Mouse (Mus musculus): ENCODE measurements around the gene Naalad2. TPM values are rescaled to one million over a fixed set of nuclear protein-coding genes. Genes with fewer than 3 reads are reported as not detected.
"Not testable (repeated sequence)": the region's sequence is repeated elsewhere in the genome, so short reads cannot be mapped to it uniquely, and the experiment has no call there.

The Naalad2 gene
- polyA plus RNA-seq, 1 experiment from 2014 or later: 2.3 TPM

DNA sequence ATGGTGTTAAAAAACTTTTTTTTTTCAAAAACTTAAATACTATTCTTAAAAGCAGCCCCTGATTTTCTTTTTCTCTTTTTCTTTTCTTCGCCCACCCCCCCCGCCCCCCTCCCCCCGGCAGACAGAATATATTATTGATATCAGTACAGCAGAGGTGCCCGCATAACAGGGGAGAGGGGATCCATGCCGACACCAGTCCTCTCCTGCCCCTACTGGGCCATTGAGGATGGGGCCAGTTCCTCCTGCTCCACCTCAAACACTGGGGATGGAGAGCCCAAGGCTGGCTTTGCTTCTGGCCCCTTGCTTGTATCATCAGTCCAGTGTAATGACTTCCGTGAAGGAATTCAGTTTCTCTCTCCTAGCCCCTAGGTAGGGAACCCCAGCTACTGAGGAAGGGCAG is 104.5 kb downstream of the Naalad2 start:
- no peak for ATAC-seq (ENCODE audit: insufficient read depth, low FRiP score, low TSS enrichment)
- no peak overlapping the region for H3K27ac ChIP-seq (ENCODE audit: low read depth, low read length)
- peaks cover 8% of the 10 kb centered on the region for H3K36me3 ChIP-seq (ENCODE audit: control insufficient read depth, insufficient read depth, low read length)
- peaks cover 6% of the 10 kb centered on the region; the same call in 1 of the 2 replicates for H3K4me1 ChIP-seq (ENCODE audit: control insufficient read depth, insufficient read depth, low read length)
- no peak overlapping the region for H3K9ac ChIP-seq (ENCODE audit: low read length)
- no peak overlapping the region for H3K4me3 ChIP-seq (ENCODE audit: low read depth, low read length)
- no peak overlapping the region for H3K4me2 ChIP-seq (ENCODE audit: low read depth)
- 92% methylated on average over 6 of the region's 6 CpGs for WGBS
- no peak for DNase-seq (ENCODE audit: low spot score)
- no peaks in the 10 kb centered on the region for H3K27me3 ChIP-seq (ENCODE audit: control insufficient read depth, insufficient read depth, low read length)
- H3K9me3 ChIP-seq (ENCODE audit: control insufficient read depth, low read length): no peaks in the 10 kb centered on the region

- H3K4me3 ChIP-seq (ENCODE audit: low read depth, low read length): peak overlapping the region; percentile 79
- 0 out of 2 replicates have a peak, but pooled peaks have one; percentile 7 for ATAC-seq (ENCODE audit: insufficient read depth, low FRiP score, low TSS enrichment)
- no peak overlapping the region for H3K27ac ChIP-seq (ENCODE audit: low read depth, low read length)
- H3K27me3 ChIP-seq (ENCODE audit: control insufficient read depth, insufficient read depth, low read length): no peaks in the 10 kb centered on the region
- 52% methylated on average over 6 of the region's 6 CpGs for WGBS
- H3K36me3 ChIP-seq (ENCODE audit: control insufficient read depth, insufficient read depth, low read length): no peaks in the 10 kb centered on the region
- H3K4me2 ChIP-seq (ENCODE audit: low read depth): peak overlapping the region; percentile 84
- no peak for DNase-seq (ENCODE audit: low spot score)
- peak overlapping the region; percentile 94 for H3K9ac ChIP-seq (ENCODE audit: low read length)
- H3K4me1 ChIP-seq (ENCODE audit: control insufficient read depth, insufficient read depth, low read length): peaks cover 10% of the 10 kb centered on the region; the same call in 1 of the 2 replicates
- no peaks in the 10 kb centered on the region for H3K9me3 ChIP-seq (ENCODE audit: control insufficient read depth, low read length)
Measured at GRCm38 (mm10) chr9:18293026-18293781, 109.6 kb downstream of the Naalad2 start.

GRCm38 (mm10) chr9:18292443-18292922 is 110.3 kb downstream of the Naalad2 start:
- 1% methylated on average over 24 of the region's 24 CpGs for WGBS

DNA sequence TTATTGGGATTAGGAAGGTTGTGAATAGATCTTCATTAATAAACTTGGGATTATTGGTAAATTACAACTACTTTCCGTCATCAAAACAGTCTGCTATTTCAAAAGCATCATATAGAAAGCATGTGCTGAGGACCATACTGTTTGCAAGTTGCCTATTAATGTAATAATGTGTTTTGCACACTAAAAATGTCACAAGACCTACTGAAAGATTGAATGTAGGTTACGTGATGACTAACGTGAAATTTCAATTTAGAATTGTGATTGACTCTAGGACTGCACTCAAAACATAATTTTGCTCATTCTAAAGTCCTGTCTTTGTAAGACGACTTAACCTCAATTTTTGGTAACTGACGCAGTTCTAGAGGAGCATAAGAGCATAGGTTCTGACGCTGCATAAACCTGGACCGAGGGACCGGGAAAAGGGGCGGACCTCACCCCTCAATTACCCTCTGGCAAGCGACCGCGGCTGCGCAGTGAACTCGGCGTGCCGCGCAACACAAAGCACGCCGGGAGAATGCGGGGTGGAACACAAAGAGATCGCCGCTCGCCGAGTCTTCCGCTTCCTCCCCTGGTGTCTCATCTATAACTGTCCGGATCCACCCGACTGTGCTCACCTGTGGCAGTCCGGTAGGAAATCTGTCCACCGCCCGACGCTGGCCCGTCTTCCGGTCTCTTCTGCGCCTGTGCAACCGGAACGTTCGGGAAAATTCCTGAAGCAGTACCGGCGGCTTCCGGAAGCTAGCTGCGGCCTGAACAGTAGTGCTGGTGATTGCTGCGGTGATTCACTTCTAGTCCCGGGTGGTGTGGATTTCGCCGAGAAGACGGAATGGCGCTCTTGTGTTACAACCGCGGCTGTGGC is 111.0 kb downstream of the Naalad2 start, which contains the start of gene Chordc1:
TSS of gene Chordc1 (plus strand) at position 555 of the 859 bp plus-strand sequence.
- Histone ChIP-seq H3K4me2 (ENCODE audit: low read depth) (peak within 1 kb of the TSS; percentile 84), H3K4me1 (ENCODE audit: control insufficient read depth, insufficient read depth, low read length) (peaks cover 10% of the 10 kb centered on the region; the same call in 1 of the 2 replicates), H3K36me3 (ENCODE audit: control insufficient read depth, insufficient read depth, low read length) (no peaks in the 10 kb centered on the region), H3K9me3 (ENCODE audit: control insufficient read depth, low read length) (no peaks in the 10 kb centered on the region), H3K9ac (ENCODE audit: low read length) (peak within 1 kb of the TSS; percentile 94), H3K27me3 (ENCODE audit: control insufficient read depth, insufficient read depth, low read length) (no peaks in the 10 kb centered on the region), H3K4me3 (ENCODE audit: low read depth, low read length) (peak within 1 kb of the TSS; percentile 79), H3K27ac (ENCODE audit: low read depth, low read length) (peak within 1 kb of the TSS; percentile 73)
- peak; percentile 98 for ATAC-seq (ENCODE audit: insufficient read depth, low FRiP score, low TSS enrichment)
- DNase-seq (ENCODE audit: low spot score): peak; percentile 96
- WGBS: 3% methylated on average over 49 of the region's 49 CpGs

More at GRCm38 (mm10) chr9:18292443-18292922, 110.3 kb downstream of the Naalad2 start:
- Histone ChIP-seq H3K4me1 (ENCODE audit: control insufficient read depth, insufficient read depth, low read length) (peaks cover 10% of the 10 kb centered on the region; the same call in 1 of the 2 replicates), H3K4me3 (ENCODE audit: low read depth, low read length) (peak overlapping the region; percentile 79), H3K9ac (ENCODE audit: low read length) (peak overlapping the region; percentile 94), H3K36me3 (ENCODE audit: control insufficient read depth, insufficient read depth, low read length) (no peaks in the 10 kb centered on the region), H3K27me3 (ENCODE audit: control insufficient read depth, insufficient read depth, low read length) (no peaks in the 10 kb centered on the region), H3K27ac (ENCODE audit: low read depth, low read length) (peak overlapping the region; percentile 73), H3K4me2 (ENCODE audit: low read depth) (peak overlapping the region; percentile 84), H3K9me3 (ENCODE audit: control insufficient read depth, low read length) (no peaks in the 10 kb centered on the region)
- DNase-seq (ENCODE audit: low spot score) (no peak), ATAC-seq (ENCODE audit: insufficient read depth, low FRiP score, low TSS enrichment) (peak; percentile 51; the same call in 1 of the 2 replicates)

- H3K27ac ChIP-seq (ENCODE audit: low read depth, low read length); ATAC-seq (ENCODE audit: insufficient read depth, low FRiP score, low TSS enrichment); H3K4me3 ChIP-seq (ENCODE audit: low read depth, low read length); DNase-seq (ENCODE audit: low spot score); H3K4me1 ChIP-seq (ENCODE audit: control insufficient read depth, insufficient read depth, low read length); H3K9ac ChIP-seq (ENCODE audit: low read length); H3K9me3 ChIP-seq (ENCODE audit: control insufficient read depth, low read length); H3K27me3 ChIP-seq (ENCODE audit: control insufficient read depth, insufficient read depth, low read length); H3K36me3 ChIP-seq (ENCODE audit: control insufficient read depth, insufficient read depth, low read length); H3K4me2 ChIP-seq (ENCODE audit: low read depth): not testable (repeated sequence)
- 35% methylated on average over 5 of the region's 5 CpGs for WGBS
Measured at GRCm38 (mm10) chr9:18278693-18279092, 124.1 kb downstream of the Naalad2 start.

- no peak for ATAC-seq (ENCODE audit: insufficient read depth, low FRiP score, low TSS enrichment)
- no peak overlapping the region for H3K4me3 ChIP-seq (ENCODE audit: low read depth, low read length)
- H3K9me3 ChIP-seq (ENCODE audit: control insufficient read depth, low read length): no peaks in the 10 kb centered on the region
- H3K4me1 ChIP-seq (ENCODE audit: control insufficient read depth, insufficient read depth, low read length): no peaks in the 10 kb centered on the region
- WGBS: 63% methylated on average over 1 of the region's 1 CpGs
- H3K9ac ChIP-seq (ENCODE audit: low read length): no peak overlapping the region
- H3K27ac ChIP-seq (ENCODE audit: low read depth, low read length): no peak overlapping the region
- no peak overlapping the region for H3K4me2 ChIP-seq (ENCODE audit: low read depth)
- no peaks in the 10 kb centered on the region for H3K36me3 ChIP-seq (ENCODE audit: control insufficient read depth, insufficient read depth, low read length)
- no peaks in the 10 kb centered on the region for H3K27me3 ChIP-seq (ENCODE audit: control insufficient read depth, insufficient read depth, low read length)
- DNase-seq (ENCODE audit: low spot score): no peak
Measured at GRCm38 (mm10) chr9:18277497-18277896, 125.3 kb downstream of the Naalad2 start.

- WGBS: 54% methylated on average over 2 of the region's 2 CpGs
Measured at GRCm38 (mm10) chr9:18276844-18277243, 126.0 kb downstream of the Naalad2 start.

GRCm38 (mm10) chr9:18275901-18276300 is 126.9 kb downstream of the Naalad2 start:
- Histone ChIP-seq H3K4me1 (ENCODE audit: control insufficient read depth, insufficient read depth, low read length) (no peaks in the 10 kb centered on the region), H3K9me3 (ENCODE audit: control insufficient read depth, low read length) (no peaks in the 10 kb centered on the region), H3K36me3 (ENCODE audit: control insufficient read depth, insufficient read depth, low read length) (no peaks in the 10 kb centered on the region), H3K27ac (ENCODE audit: low read depth, low read length) (no peak overlapping the region), H3K9ac (ENCODE audit: low read length) (no peak overlapping the region), H3K4me2 (ENCODE audit: low read depth) (no peak overlapping the region), H3K27me3 (ENCODE audit: control insufficient read depth, insufficient read depth, low read length) (no peaks in the 10 kb centered on the region), H3K4me3 (ENCODE audit: low read depth, low read length) (no peak overlapping the region)
- no peak for ATAC-seq (ENCODE audit: insufficient read depth, low FRiP score, low TSS enrichment)
- DNase-seq (ENCODE audit: low spot score): no peak
- 92% methylated on average over 1 of the region's 1 CpGs for WGBS

More at GRCm38 (mm10) chr9:18276844-18277243, 126.0 kb downstream of the Naalad2 start:
- Histone ChIP-seq H3K9ac (ENCODE audit: low read length) (no peak overlapping the region), H3K27ac (ENCODE audit: low read depth, low read length) (no peak overlapping the region), H3K4me3 (ENCODE audit: low read depth, low read length) (no peak overlapping the region), H3K27me3 (ENCODE audit: control insufficient read depth, insufficient read depth, low read length) (no peaks in the 10 kb centered on the region), H3K4me2 (ENCODE audit: low read depth) (no peak overlapping the region), H3K9me3 (ENCODE audit: control insufficient read depth, low read length) (no peaks in the 10 kb centered on the region), H3K36me3 (ENCODE audit: control insufficient read depth, insufficient read depth, low read length) (no peaks in the 10 kb centered on the region), H3K4me1 (ENCODE audit: control insufficient read depth, insufficient read depth, low read length) (no peaks in the 10 kb centered on the region)
- no peak for ATAC-seq (ENCODE audit: insufficient read depth, low FRiP score, low TSS enrichment)
- DNase-seq (ENCODE audit: low spot score): no peak

Measured in neural tube, embryonic 11.5 days (tissue).